Mouse (Mus musculus) mesoderm, embryonic 11.5 days (tissue): ENCODE measurements around the gene 2010111I01Rik.

ENCODE experiments used
- DNase-seq: peaks from one replicate; pipeline ENCODE4 v3.0.0-alpha.2; 2012; ENCODE audit warnings: low read depth, low spot score

The 2010111I01Rik gene

GRCm38 (mm10) chr13:63150470-63151020 is 185.9 kb downstream of the 2010111I01Rik start:
- DNase-seq = no peak

- no peak for DNase-seq
These were observed 186.5 kb downstream of the 2010111I01Rik start for GRCm38 (mm10) chr13:63151028-63151738.

- DNase-seq = no peak
These were observed 187.8 kb downstream of the 2010111I01Rik start for GRCm38 (mm10) chr13:63152498-63152897.

- no peak for DNase-seq
These were observed 188.7 kb downstream of the 2010111I01Rik start for GRCm38 (mm10) chr13:63153397-63153796.

GRCm38 (mm10) chr13:63154851-63155571 is 190.3 kb downstream of the 2010111I01Rik start:
- no peak for DNase-seq

- no peak for DNase-seq
These were observed 191.6 kb downstream of the 2010111I01Rik start for GRCm38 (mm10) chr13:63156264-63156663.

GRCm38 (mm10) chr13:63170282-63171073 is 205.8 kb downstream of the 2010111I01Rik start:
- DNase-seq = peak; percentile 47

GRCm38 (mm10) chr13:63171347-63172096 is 206.8 kb downstream of the 2010111I01Rik start:
- DNase-seq = peak; percentile 79

GRCm38 (mm10) chr13:63172097-63172445 is 207.4 kb downstream of the 2010111I01Rik start:
- no peak for DNase-seq

GRCm38 (mm10) chr13:63174252-63175020 is 209.7 kb downstream of the 2010111I01Rik start:
- DNase-seq = no peak

- DNase-seq = no peak
These were observed 211.4 kb downstream of the 2010111I01Rik start for GRCm38 (mm10) chr13:63176131-63176530.

- no peak for DNase-seq
These were observed 212.5 kb downstream of the 2010111I01Rik start for GRCm38 (mm10) chr13:63177232-63177631.

GRCm38 (mm10) chr13:63180641-63181235 is 216.0 kb downstream of the 2010111I01Rik start:
- DNase-seq = no peak

GRCm38 (mm10) chr13:63184946-63185345 is 220.3 kb downstream of the 2010111I01Rik start:
- DNase-seq = peak; percentile 25

- no peak for DNase-seq
These were observed 221.5 kb downstream of the 2010111I01Rik start for GRCm38 (mm10) chr13:63186217-63186616.

GRCm38 (mm10) chr13:63186642-63187041 is 221.9 kb downstream of the 2010111I01Rik start:
- no peak for DNase-seq

- peak; percentile 44 for DNase-seq
These were observed 222.8 kb downstream of the 2010111I01Rik start for GRCm38 (mm10) chr13:63187145-63188143.

GRCm38 (mm10) chr13:63188306-63188705 is 223.6 kb downstream of the 2010111I01Rik start:
- no peak for DNase-seq

- DNase-seq = no peak
These were observed 224.1 kb downstream of the 2010111I01Rik start for GRCm38 (mm10) chr13:63188811-63189210.
